ENCODE assay signal across 7 mouse cellular contexts in the genomic region with DNA sequence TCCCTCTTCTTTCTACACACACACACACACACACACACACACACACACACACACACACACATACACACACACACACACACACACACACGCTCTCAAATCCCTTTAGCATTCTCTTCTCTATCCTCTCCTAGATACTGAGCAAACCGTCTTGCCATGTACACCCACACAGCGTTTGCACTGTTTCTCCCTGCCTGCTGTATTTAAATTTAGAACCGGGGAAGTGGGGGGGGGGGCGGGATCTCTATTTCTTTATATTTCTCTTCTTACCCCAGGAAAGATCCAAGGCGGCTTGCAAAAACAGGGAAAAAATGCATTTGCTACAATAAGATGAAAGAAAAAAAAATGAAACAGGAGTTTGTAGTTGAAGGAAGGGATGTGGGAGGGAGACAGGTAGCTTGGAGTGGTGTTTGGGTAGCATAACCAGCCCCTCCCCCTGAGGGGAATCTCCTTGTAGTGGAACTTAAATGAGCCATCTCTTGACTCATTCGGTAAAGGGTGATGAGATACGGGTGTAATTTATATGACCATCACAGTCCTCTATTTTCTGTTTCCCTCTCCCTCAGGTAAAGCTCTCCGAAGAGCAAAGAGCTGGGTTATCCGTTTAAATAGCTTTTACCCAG. TPM values are rescaled to one million over a fixed set of nuclear protein-coding genes. Genes with fewer than 3 reads are reported as not detected.
DNase-seq lines count a peak whose midpoint lies in the region; ATAC-seq lines count a peak whose summit lies in the region.

No protein-coding gene starts in this region.

- no peaks in the 10 kb centered on the region for H3K9me3 ChIP-seq in hindbrain, embryonic 15.5 days

- peak overlapping the region; percentile 63 for H3K4me2 ChIP-seq in hindbrain, embryonic 15.5 days

- no peaks in the 10 kb centered on the region for H3K27me3 ChIP-seq in hindbrain, embryonic 15.5 days

- WGBS in hindbrain, embryonic 15.5 days, result 12% methylated on average over 10 of the region's 10 CpGs

- no peaks in the 10 kb centered on the region for H3K36me3 ChIP-seq in hindbrain, embryonic 15.5 days

- H3K4me1 ChIP-seq in hindbrain, embryonic 15.5 days (replicated peaks), result peaks cover 28% of the 10 kb centered on the region

- peak overlapping the region; percentile 98 for H3K27ac ChIP-seq in hindbrain, embryonic 15.5 days (replicated peaks)

- peak; percentile 37 for ATAC-seq in hindbrain, embryonic 15.5 days (ENCODE audit: low FRiP score, low read depth)

- H3K9ac ChIP-seq in hindbrain, embryonic 15.5 days, result peak overlapping the region; percentile 87

- peak; percentile 57 to 77 for DNase-seq in left cerebral cortex, postnatal 14 days (ENCODE audit: low spot score in 2 of 2)
- DNase-seq in left cerebral cortex, postnatal 10 days (ENCODE audit: extremely low spot score in 1 of 2, low spot score in 2 of 2), result no peak
- peak; percentile 53 to 54 for DNase-seq in cerebellum, postnatal 14 days
- DNase-seq in naive thymus-derived CD4-positive, alpha-beta T cell, adult 2 months (ENCODE audit: low read depth), result peak; percentile 7
- no peak for DNase-seq in adrenal gland, adult 8-10 months
- no peak for DNase-seq in gastrocnemius, postnatal 25 days

- H3K4me3 ChIP-seq in hindbrain, embryonic 15.5 days, result peak overlapping the region; percentile 66

- intact Hi-C loops in left cerebral cortex, postnatal 14 days (cut with DNase I), result loop anchor here (5.0 to 10.0 kb wide), 2 partner anchors 86 to 611 kb away; a partner anchor contains a TSS
- intact Hi-C loops in left cerebral cortex, postnatal 10 days (cut with DNase I), result no loop called here

RNA-seq across cellular contexts. Expression of a gene that starts 0.9 kb away (rescaled TPM):
- 100 to 1,000 TPM; 212 to 215 TPM for total RNA-seq in left cerebral cortex, postnatal 14 days (2021)
- 100 to 1,000 TPM; 221 to 223 TPM for total RNA-seq in left cerebral cortex, postnatal 10 days (2021)
- polyA plus RNA-seq in hindbrain, embryonic 15.5 days (2015; fragmentation: Nextera tagmentation; extraction: Ambion mirVana), result 71.7 and 73.6 TPM in 2 replicates
- 1 to 10 TPM; 4.4 to 8.6 (median 6.0) TPM for total RNA-seq in adrenal gland, adult 8-10 months (2022)
- 1 to 10 TPM; 1.2 to 3.1 TPM for total RNA-seq in gastrocnemius, postnatal 25 days (2021)

Comparison
In these comparisons a context has a peak if more than half of its experiments do, and no peak if none do; other contexts are left out.
1. DNase-seq: peak in left cerebral cortex, postnatal 14 days (2 of 2), cerebellum, postnatal 14 days (2 of 2) and naive thymus-derived CD4-positive, alpha-beta T cell, adult 2 months (single experiment); none in left cerebral cortex, postnatal 10 days (0 of 2), adrenal gland, adult 8-10 months (single experiment) and gastrocnemius, postnatal 25 days (single experiment).
2. RNA of a gene that starts 0.9 kb away (total RNA-seq): 221 to 223 TPM in left cerebral cortex, postnatal 10 days and 212 to 215 TPM in left cerebral cortex, postnatal 14 days; 4.4 to 8.6 TPM in adrenal gland, adult 8-10 months and 1.2 to 3.1 TPM in gastrocnemius, postnatal 25 days; every median in the first group is over 10 times any median in the second.